Mouse (Mus musculus) lung, postnatal 0 days (tissue): Measurements from ENCODE around the gene Cep128. TPM values are rescaled to one million over a fixed set of nuclear protein-coding genes. Genes with fewer than 3 reads are reported as not detected.

Experiments
- ATAC-seq: fragments of 200-750 bp; cut with Nextera tagmentation; 2 replicates; pipeline ENCODE4 v1.8.0; 2017; ENCODE audit warnings: moderate library complexity
- DNase-seq: peaks from one replicate; pipeline ENCODE4 v3.0.0-alpha.2; 2016; ENCODE audit warnings: low spot score
- H3K27ac ChIP-seq: fragments of 300-500 bp; sonication (generic); 2 replicates; pipeline ENCODE4 v1.5.1; 2014; ENCODE audit warnings: antibody characterized with exemption, mild to moderate bottlenecking, low read length, mixed read lengths
- H3K27me3 ChIP-seq: fragments of 300-500 bp; sonication (generic); replicated peaks from 2 replicates; pipeline ENCODE4 v1.6.1; 2014; ENCODE audit warnings: low read length, mixed read lengths; ENCODE audit not compliant: insufficient read depth
- H3K36me3 ChIP-seq: fragments of 300-500 bp; sonication (generic); 2 replicates; pipeline ENCODE4 v1.6.1; 2014; ENCODE audit warnings: low read length, mixed read lengths; ENCODE audit not compliant: insufficient read depth
- H3K4me1 ChIP-seq: fragments of 300-500 bp; sonication (generic); 2 replicates; pipeline ENCODE4 v1.6.1; 2014; ENCODE audit warnings: antibody characterized with exemption, low read depth, low read length, mixed read lengths; ENCODE audit not compliant: insufficient read depth
- H3K4me2 ChIP-seq: fragments of 300-500 bp; sonication (generic); replicated peaks from 2 replicates; pipeline ENCODE4 v1.6.1; 2014; ENCODE audit warnings: low read depth, mild to moderate bottlenecking, low read length, moderate library complexity, mixed read lengths
- H3K4me3 ChIP-seq: fragments of 300-500 bp; sonication (generic); 2 replicates; pipeline ENCODE4 v1.5.1; 2014; ENCODE audit warnings: low read depth, low read length
- H3K9ac ChIP-seq: fragments of 300-500 bp; sonication (generic); replicated peaks from 2 replicates; pipeline ENCODE4 v1.6.1; 2014; ENCODE audit warnings: low read depth, mild to moderate bottlenecking
- H3K9me3 ChIP-seq: fragments of 300-500 bp; sonication (generic); 2 replicates; pipeline ENCODE4 v1.6.1; 2016; ENCODE audit warnings: low read length, mixed read lengths
- CTCF ChIP-seq: IDR thresholded peaks from 2 replicates; pipeline ENCODE4 v1.5.1; 2016; ENCODE audit warnings: antibody characterized with exemption, mild to moderate bottlenecking
- EP300 ChIP-seq: IDR thresholded peaks from 2 replicates; pipeline ENCODE4 v1.6.1; 2016; ENCODE audit warnings: antibody characterized with exemption, mild to moderate bottlenecking, control low read depth
- WGBS: fragments of 180-500 bp; shearing (Covaris S2); extraction: QIAGEN DNeasy Blood & Tissue Kit; methylation state at CpG from one replicate; pipeline ENCODE4 v1.1.7; 2014; 5-methylcytosine and 5-hydroxymethylcytosine counted together
- polyA plus RNA-seq: library from polyadenylated mRNA; unstranded; fragments of >200 nt; fragmentation: Nextera tagmentation; extraction: Ambion mirVana; gene quantifications from 2 replicates; pipeline ENCODE4 v1.2.1, GENCODE M21; 2015

Cep128 gene
- polyA plus RNA-seq, 1 experiment from 2014 or later: 2.4 TPM

GRCm38 (mm10) chr12:91315026-91315425, 69.2 kb downstream of the Cep128 start:
- no peak for DNase-seq

GRCm38 (mm10) chr12:91313974-91314587, 70.1 kb downstream of the Cep128 start:
- ATAC-seq (no peak), DNase-seq (peak; percentile 71)

More at GRCm38 (mm10) chr12:91315026-91315425, 69.2 kb downstream of the Cep128 start:
- H3K9ac ChIP-seq: no peak overlapping the region
- no peak overlapping the region for H3K4me3 ChIP-seq
- 84% methylated on average over 7 of the region's 7 CpGs for WGBS
- no peaks in the 10 kb centered on the region for H3K9me3 ChIP-seq
- H3K36me3 ChIP-seq: no peaks in the 10 kb centered on the region
- TF ChIP-seq EP300: no peak
- no peak for TF ChIP-seq CTCF
- H3K4me2 ChIP-seq: no peak overlapping the region
- no peaks in the 10 kb centered on the region for H3K27me3 ChIP-seq
- ATAC-seq: no peak
- H3K4me1 ChIP-seq: no peaks in the 10 kb centered on the region
- no peak overlapping the region for H3K27ac ChIP-seq

DNA sequence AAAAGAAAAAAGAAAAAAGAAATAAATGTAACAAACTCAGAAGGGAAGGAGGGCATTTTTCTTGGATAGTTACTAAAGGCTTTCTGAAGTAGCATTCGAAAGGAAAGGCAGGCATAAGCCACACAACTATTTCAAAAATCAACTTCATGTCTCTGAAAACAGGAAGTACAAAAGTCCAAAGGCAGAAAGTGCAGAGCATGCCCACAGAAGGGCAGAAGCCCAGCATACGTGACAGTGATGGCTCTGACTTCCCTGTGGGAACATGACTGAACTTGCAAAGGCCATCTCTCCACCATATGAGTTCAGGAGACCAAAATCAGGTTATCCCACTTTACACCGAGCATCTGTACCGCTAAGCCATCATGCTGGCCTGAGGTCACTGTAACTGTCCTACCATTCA, 71.6 kb downstream of the Cep128 start:
- H3K36me3 ChIP-seq: no peaks in the 10 kb centered on the region
- H3K4me2 ChIP-seq: no peak overlapping the region

More at GRCm38 (mm10) chr12:91313974-91314587, 70.1 kb downstream of the Cep128 start:
- Histone ChIP-seq H3K4me1 (no peaks in the 10 kb centered on the region), H3K36me3 (no peaks in the 10 kb centered on the region), H3K9me3 (no peaks in the 10 kb centered on the region), H3K27ac (no peak overlapping the region), H3K4me2 (no peak overlapping the region), H3K9ac (no peak overlapping the region), H3K27me3 (no peaks in the 10 kb centered on the region), H3K4me3 (no peak overlapping the region)
- 52% methylated on average over 10 of the region's 10 CpGs for WGBS
- TF ChIP-seq CTCF (peak; percentile 85), EP300 (no peak)

DNA sequence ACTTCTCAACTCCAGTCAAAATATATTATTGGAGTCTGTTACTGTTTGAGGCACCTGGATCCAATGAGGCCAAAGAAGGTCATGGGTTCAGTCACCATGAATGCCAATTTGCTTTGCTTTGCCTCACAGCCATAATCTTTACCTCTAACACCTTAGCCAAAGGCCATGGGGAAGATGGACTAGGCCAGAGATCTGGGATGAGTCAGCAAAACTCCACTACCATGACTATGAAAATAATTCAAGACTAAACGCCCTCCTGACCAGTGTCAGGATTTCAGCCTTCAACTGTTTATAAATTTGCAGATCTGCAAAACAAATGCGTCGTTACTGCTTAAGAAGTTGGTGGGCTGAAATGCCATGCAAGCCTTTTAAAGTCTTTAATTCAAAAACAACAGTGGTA, 76.5 kb downstream of the Cep128 start:
- H3K4me1 ChIP-seq: no peaks in the 10 kb centered on the region
- no peak for ATAC-seq
- 68% methylated on average over 3 of the region's 3 CpGs for whole genome bisulfite sequencing
- TF ChIP-seq EP300: no peak
- TF ChIP-seq CTCF: no peak
- no peak overlapping the region for H3K9ac ChIP-seq
- H3K36me3 ChIP-seq: no peaks in the 10 kb centered on the region
- H3K27ac ChIP-seq: no peak overlapping the region
- no peak overlapping the region for H3K4me3 ChIP-seq
- no peak overlapping the region for H3K4me2 ChIP-seq
- no peaks in the 10 kb centered on the region for H3K27me3 ChIP-seq
- H3K9me3 ChIP-seq: no peaks in the 10 kb centered on the region
- no peak for DNase-seq

More for the DNA sequence above, 71.6 kb downstream of the Cep128 start:
- TF ChIP-seq EP300 (no peak), CTCF (no peak)
- no peak overlapping the region for H3K9ac ChIP-seq
- 71% methylated on average over 4 of the region's 4 CpGs for WGBS
- H3K27me3 ChIP-seq: no peaks in the 10 kb centered on the region
- no peaks in the 10 kb centered on the region for H3K9me3 ChIP-seq
- H3K4me1 ChIP-seq: no peaks in the 10 kb centered on the region
- no peak for ATAC-seq
- no peak for DNase-seq
- no peak overlapping the region for H3K4me3 ChIP-seq
- H3K27ac ChIP-seq: no peak overlapping the region

DNA sequence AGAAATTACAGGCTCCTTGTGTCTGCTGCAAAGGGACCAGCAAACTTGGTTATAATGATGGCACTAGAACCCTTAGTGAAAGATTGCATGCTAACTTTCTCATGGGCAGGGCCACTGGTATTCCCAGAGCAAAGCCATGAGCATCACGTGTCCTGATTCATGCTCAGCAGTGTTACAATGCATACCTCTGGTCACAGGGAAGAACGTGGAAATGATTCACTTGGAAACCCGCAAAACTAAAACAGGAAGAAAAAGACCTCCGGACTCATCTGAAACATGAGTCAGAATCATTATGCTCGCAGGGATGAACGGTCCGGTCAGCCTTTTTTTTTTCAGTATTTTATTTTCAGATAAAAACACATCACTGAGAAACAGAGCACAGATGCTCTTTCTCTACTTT, 78.4 kb downstream of the Cep128 start:
- no peak overlapping the region for H3K4me2 ChIP-seq
- no peak overlapping the region for H3K4me3 ChIP-seq
- ATAC-seq (no peak), DNase-seq (no peak)
- no peak overlapping the region for H3K9ac ChIP-seq
- 85% methylated on average over 7 of the region's 7 CpGs for WGBS
- no peak overlapping the region for H3K27ac ChIP-seq
- no peaks in the 10 kb centered on the region for H3K27me3 ChIP-seq
- no peaks in the 10 kb centered on the region for H3K9me3 ChIP-seq
- TF ChIP-seq CTCF (no peak), EP300 (no peak)
- H3K4me1 ChIP-seq: no peaks in the 10 kb centered on the region
- H3K36me3 ChIP-seq: no peaks in the 10 kb centered on the region

DNA sequence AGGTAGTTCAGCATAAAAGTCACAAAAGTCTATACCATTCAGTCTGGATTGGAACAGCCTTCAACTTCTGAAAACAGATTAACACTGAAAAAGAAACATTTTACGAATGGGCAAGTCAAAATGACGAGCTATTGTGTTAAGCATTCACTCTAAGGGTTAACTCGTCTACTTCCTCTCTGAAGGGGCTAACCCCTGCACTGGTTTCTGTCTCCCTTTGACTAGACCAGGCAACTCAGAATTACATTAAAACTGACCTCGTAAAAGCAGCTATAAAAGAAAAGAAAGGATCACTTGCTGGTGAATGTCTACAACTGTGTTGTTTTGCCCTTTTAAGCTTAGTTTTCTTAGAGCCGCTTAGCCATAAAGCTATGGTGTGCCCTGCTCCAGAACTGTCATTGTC, 79.2 kb downstream of the Cep128 start:
- Histone ChIP-seq H3K36me3 (no peaks in the 10 kb centered on the region), H3K4me3 (no peak overlapping the region), H3K9ac (no peak overlapping the region), H3K27ac (no peak overlapping the region), H3K27me3 (no peaks in the 10 kb centered on the region), H3K9me3 (no peaks in the 10 kb centered on the region), H3K4me1 (no peaks in the 10 kb centered on the region), H3K4me2 (no peak overlapping the region)
- 79% methylated on average over 5 of the region's 5 CpGs for WGBS
- no peak for TF ChIP-seq EP300
- TF ChIP-seq CTCF: no peak
- no peak for DNase-seq
- ATAC-seq: no peak
